Mouse (Mus musculus): Measurements from ENCODE around the gene Kifc3. TPM values are rescaled to one million over a fixed set of nuclear protein-coding genes. Genes with fewer than 3 reads are reported as not detected.
A peak's percentile ranks its signal among the peaks of the same experiment; 100 is the strongest.

Gene Kifc3
- polyA plus RNA-seq, 1 experiment from 2014 or later: 20.7 TPM

GRCm38 (mm10) chr8:95079305-95079704 lies 123.3 kb downstream of the Kifc3 start:
- H3K27me3 ChIP-seq (ENCODE audit: insufficient read depth, low read length): no peaks in the 10 kb centered on the region
- no peak for DNase-seq

GRCm38 (mm10) chr8:95078055-95078454 lies 124.6 kb downstream of the Kifc3 start:
- Histone ChIP-seq H3K4me2 (no peak overlapping the region), H3K27me3 (ENCODE audit: insufficient read depth, low read length) (no peaks in the 10 kb centered on the region), H3K4me1 (ENCODE audit: insufficient read depth) (no peaks in the 10 kb centered on the region), H3K4me3 (ENCODE audit: low read depth, low read length) (no peak overlapping the region), H3K27ac (ENCODE audit: low read depth) (no peak overlapping the region), H3K9ac (no peak overlapping the region), H3K9me3 (ENCODE audit: low read depth, low read length) (no peaks in the 10 kb centered on the region), H3K36me3 (ENCODE audit: insufficient read depth) (no peaks in the 10 kb centered on the region)
- no peak for TF ChIP-seq CTCF (IDR thresholded peaks at IDR 0.05; ENCODE audit: low read depth)
- 74% methylated on average over 3 of the region's 3 CpGs for WGBS
- no peak for DNase-seq
- no peak for ATAC-seq (ENCODE audit: insufficient read depth)

More at GRCm38 (mm10) chr8:95079305-95079704, 123.3 kb downstream of the Kifc3 start:
- no peak for ATAC-seq (ENCODE audit: insufficient read depth)
- no peak overlapping the region for H3K27ac ChIP-seq (ENCODE audit: low read depth)
- no peaks in the 10 kb centered on the region for H3K9me3 ChIP-seq (ENCODE audit: low read depth, low read length)
- H3K4me2 ChIP-seq: no peak overlapping the region
- H3K36me3 ChIP-seq (ENCODE audit: insufficient read depth): 0 out of 2 replicates have a peak, but pooled peaks cover 10% of the 10 kb centered on the region
- no peak overlapping the region for H3K9ac ChIP-seq
- WGBS: 87% methylated on average over 4 of the region's 4 CpGs
- no peak overlapping the region for H3K4me3 ChIP-seq (ENCODE audit: low read depth, low read length)
- no peaks in the 10 kb centered on the region for H3K4me1 ChIP-seq (ENCODE audit: insufficient read depth)
- TF ChIP-seq CTCF (IDR thresholded peaks at IDR 0.05; ENCODE audit: low read depth): no peak

GRCm38 (mm10) chr8:95076151-95076550 lies 126.5 kb downstream of the Kifc3 start:
- H3K9me3 ChIP-seq (ENCODE audit: low read depth, low read length): no peaks in the 10 kb centered on the region
- no peak overlapping the region for H3K4me2 ChIP-seq
- ATAC-seq (ENCODE audit: insufficient read depth): no peak
- H3K36me3 ChIP-seq (ENCODE audit: insufficient read depth): no peaks in the 10 kb centered on the region
- H3K27me3 ChIP-seq (ENCODE audit: insufficient read depth, low read length): no peaks in the 10 kb centered on the region
- no peak overlapping the region for H3K9ac ChIP-seq
- WGBS: 74% methylated on average over 17 of the region's 17 CpGs
- no peak overlapping the region for H3K27ac ChIP-seq (ENCODE audit: low read depth)
- no peak for DNase-seq
- TF ChIP-seq CTCF (IDR thresholded peaks at IDR 0.05; ENCODE audit: low read depth): no peak
- no peaks in the 10 kb centered on the region for H3K4me1 ChIP-seq (ENCODE audit: insufficient read depth)
- H3K4me3 ChIP-seq (ENCODE audit: low read depth, low read length): no peak overlapping the region

- Histone ChIP-seq H3K9ac (no peak overlapping the region), H3K36me3 (ENCODE audit: insufficient read depth) (no peaks in the 10 kb centered on the region), H3K4me1 (ENCODE audit: insufficient read depth) (no peaks in the 10 kb centered on the region), H3K4me3 (ENCODE audit: low read depth, low read length) (no peak overlapping the region), H3K27ac (ENCODE audit: low read depth) (no peak overlapping the region), H3K4me2 (no peak overlapping the region), H3K9me3 (ENCODE audit: low read depth, low read length) (no peaks in the 10 kb centered on the region), H3K27me3 (ENCODE audit: insufficient read depth, low read length) (no peaks in the 10 kb centered on the region)
- 63% methylated on average over 3 of the region's 3 CpGs for WGBS
- ATAC-seq (ENCODE audit: insufficient read depth) (no peak), DNase-seq (no peak)
- TF ChIP-seq CTCF (IDR thresholded peaks at IDR 0.05; ENCODE audit: low read depth): no peak
Observed at GRCm38 (mm10) chr8:95075504-95075903, 127.1 kb downstream of the Kifc3 start.

- no peaks in the 10 kb centered on the region for H3K4me1 ChIP-seq (ENCODE audit: insufficient read depth)
- no peak for ATAC-seq (ENCODE audit: insufficient read depth)
- no peaks in the 10 kb centered on the region for H3K27me3 ChIP-seq (ENCODE audit: insufficient read depth, low read length)
- peak; percentile 62 for TF ChIP-seq CTCF (IDR thresholded peaks at IDR 0.05; ENCODE audit: low read depth)
- H3K36me3 ChIP-seq (ENCODE audit: insufficient read depth): no peaks in the 10 kb centered on the region
- no peaks in the 10 kb centered on the region for H3K9me3 ChIP-seq (ENCODE audit: low read depth, low read length)
- peak; percentile 74 for DNase-seq
- H3K4me2 ChIP-seq: no peak overlapping the region
- H3K4me3 ChIP-seq (ENCODE audit: low read depth, low read length): no peak overlapping the region
- H3K27ac ChIP-seq (ENCODE audit: low read depth): no peak overlapping the region
- WGBS: 45% methylated on average over 3 of the region's 3 CpGs
- no peak overlapping the region for H3K9ac ChIP-seq
Observed at GRCm38 (mm10) chr8:95067582-95067981, 135.0 kb downstream of the Kifc3 start.

GRCm38 (mm10) chr8:95064531-95064930 lies 138.1 kb downstream of the Kifc3 start:
- Histone ChIP-seq H3K9me3 (ENCODE audit: low read depth, low read length) (no peaks in the 10 kb centered on the region), H3K27me3 (ENCODE audit: insufficient read depth, low read length) (no peaks in the 10 kb centered on the region), H3K27ac (ENCODE audit: low read depth) (no peak overlapping the region), H3K4me1 (ENCODE audit: insufficient read depth) (no peaks in the 10 kb centered on the region), H3K4me2 (no peak overlapping the region), H3K4me3 (ENCODE audit: low read depth, low read length) (no peak overlapping the region), H3K9ac (no peak overlapping the region), H3K36me3 (ENCODE audit: insufficient read depth) (no peaks in the 10 kb centered on the region)
- 85% methylated on average over 2 of the region's 2 CpGs for WGBS
- TF ChIP-seq CTCF (IDR thresholded peaks at IDR 0.05; ENCODE audit: low read depth): no peak
- DNase-seq (no peak), ATAC-seq (ENCODE audit: insufficient read depth) (no peak)

- ATAC-seq (ENCODE audit: insufficient read depth) (peak; percentile 31; the same call in 1 of the 2 replicates), DNase-seq (peak; percentile 28)
- Histone ChIP-seq H3K4me1 (ENCODE audit: insufficient read depth) (no peaks in the 10 kb centered on the region), H3K9ac (no peak overlapping the region), H3K27ac (ENCODE audit: low read depth) (no peak overlapping the region), H3K4me3 (ENCODE audit: low read depth, low read length) (no peak overlapping the region), H3K9me3 (ENCODE audit: low read depth, low read length) (no peaks in the 10 kb centered on the region), H3K4me2 (no peak overlapping the region), H3K36me3 (ENCODE audit: insufficient read depth) (no peaks in the 10 kb centered on the region), H3K27me3 (ENCODE audit: insufficient read depth, low read length) (no peaks in the 10 kb centered on the region)
- no peak for TF ChIP-seq CTCF (IDR thresholded peaks at IDR 0.05; ENCODE audit: low read depth)
- WGBS: 34% methylated on average over 6 of the region's 6 CpGs
Observed at GRCm38 (mm10) chr8:95059812-95060533, 142.6 kb downstream of the Kifc3 start.
